Mouse (Mus musculus): ENCODE results near the gene H3f3a. TPM values are rescaled to one million over a fixed set of nuclear protein-coding genes. Genes with fewer than 3 reads are reported as not detected.

H3f3a gene
- total and polyA plus RNA-seq, 3 experiments = 258 to 430 (median 405) TPM

DNA sequence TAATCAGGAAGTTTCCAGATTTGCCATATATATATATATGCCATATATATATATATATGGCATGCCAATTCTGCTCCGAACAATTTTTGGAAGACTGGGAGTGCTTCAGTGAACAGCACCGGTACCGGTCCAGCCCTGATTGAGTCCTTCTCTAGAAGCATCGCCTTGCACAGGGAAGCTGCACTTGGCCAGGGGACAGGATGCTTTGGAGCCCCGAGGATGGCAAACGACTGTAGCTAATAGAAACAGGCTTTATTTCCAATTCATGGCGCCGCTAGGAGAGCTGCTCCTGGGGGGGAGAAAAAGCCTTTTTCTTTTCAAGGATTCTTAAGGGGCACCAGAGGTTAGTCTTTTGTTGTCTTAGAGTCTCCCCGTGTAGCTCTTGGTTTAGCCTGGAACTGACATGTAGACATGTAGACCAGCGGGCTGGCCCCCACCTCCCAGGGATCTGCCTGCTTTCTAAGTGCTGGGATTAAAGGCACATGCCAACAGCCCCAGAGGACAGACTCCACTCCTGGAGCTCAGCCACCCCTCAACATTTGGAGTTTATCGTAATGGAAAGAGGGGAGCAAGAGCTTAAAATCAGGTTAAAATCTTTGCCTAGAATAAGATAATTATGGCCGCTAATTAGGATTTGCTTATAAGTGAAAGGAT is 1.8 kb upstream of the H3f3a start:
- Histone ChIP-seq H3K4me3 (no peak overlapping the region), H3K27ac (no peak overlapping the region), H3K36me3 (ENCODE audit: control insufficient read depth, insufficient read depth, low read length) (peaks cover 12% of the 10 kb centered on the region), H3K27me3 (ENCODE audit: control insufficient read depth, insufficient read depth, low read length) (no peaks in the 10 kb centered on the region), H3K9ac (ENCODE audit: low read depth, low read length) (no peak overlapping the region), H3K4me1 (ENCODE audit: control insufficient read depth, insufficient read depth, low read length) (peaks cover under 1% of the 10 kb centered on the region), H3K79me2 (replicated peaks; ENCODE audit: control insufficient read depth, insufficient read depth, low read length) (peaks cover under 1% of the 10 kb centered on the region)
- 78% methylated on average over 12 of the region's 12 CpGs for WGBS
- intact Hi-C loops (cut with DNase I) = loop anchor here (2.0 kb wide), 1 partner anchor 15 kb away; no protein-coding TSS in a partner anchor
- TF ChIP-seq EP300 (IDR thresholded peaks at IDR 0.05; ENCODE audit: insufficient read depth, low read depth, low read length) (no peak), POLR2A (IDR thresholded peaks at IDR 0.05; ENCODE audit: insufficient read depth, low read depth, low read length) (no peak), CTCF (IDR thresholded peaks at IDR 0.05) (no peak)
- DNase-seq = no peak

DNA sequence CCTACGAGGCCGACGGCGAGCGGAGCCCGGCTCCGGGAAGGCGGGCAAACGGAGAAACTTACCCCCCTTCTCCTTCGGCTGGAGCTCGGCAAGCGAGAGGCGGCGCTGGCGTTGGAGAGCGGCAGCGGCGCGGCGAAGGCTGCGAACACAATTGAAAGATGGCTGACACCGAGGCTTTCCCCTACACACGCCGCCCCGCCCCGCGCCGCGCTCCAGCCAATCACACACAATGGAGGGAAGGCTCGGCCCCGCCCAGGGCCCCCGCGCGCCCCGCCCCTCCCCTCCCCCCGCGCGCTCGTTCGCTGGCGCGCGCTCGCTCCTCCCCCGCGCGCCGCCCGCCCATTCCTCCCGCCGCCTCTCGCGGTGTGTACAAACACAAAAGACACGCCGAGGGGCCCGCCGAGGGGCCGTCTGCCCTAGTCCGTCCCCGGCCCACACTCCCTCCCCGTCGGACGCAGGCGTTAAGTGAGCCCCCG is 296 bp downstream of the H3f3a start:
- Histone ChIP-seq H3K36me3 (ENCODE audit: control insufficient read depth, insufficient read depth, low read length) (peaks cover 28% of the 10 kb centered on the region), H3K27me3 (ENCODE audit: control insufficient read depth, insufficient read depth, low read length) (no peaks in the 10 kb centered on the region), H3K27ac (peak overlapping the region; percentile 98), H3K4me3 (peak overlapping the region; percentile 99), H3K4me1 (ENCODE audit: control insufficient read depth, insufficient read depth, low read length) (peaks cover 5% of the 10 kb centered on the region), H3K79me2 (replicated peaks; ENCODE audit: control insufficient read depth, insufficient read depth, low read length) (peaks cover 6% of the 10 kb centered on the region), H3K9ac (ENCODE audit: low read depth, low read length) (peak overlapping the region; percentile 100)
- TF ChIP-seq CTCF (IDR thresholded peaks at IDR 0.05) (no peak), EP300 (IDR thresholded peaks at IDR 0.05; ENCODE audit: insufficient read depth, low read depth, low read length) (peak; percentile 73), POLR2A (IDR thresholded peaks at IDR 0.05; ENCODE audit: insufficient read depth, low read depth, low read length) (peak; percentile 97)
- WGBS = under 1% methylated on average over 40 of the region's 65 CpGs
- peak; percentile 96 to 97 for DNase-seq
- intact Hi-C loops (cut with DNase I) = loop anchor here (1.0 kb wide), 2 partner anchors 35 to 37 kb away; no protein-coding TSS in a partner anchor

DNA sequence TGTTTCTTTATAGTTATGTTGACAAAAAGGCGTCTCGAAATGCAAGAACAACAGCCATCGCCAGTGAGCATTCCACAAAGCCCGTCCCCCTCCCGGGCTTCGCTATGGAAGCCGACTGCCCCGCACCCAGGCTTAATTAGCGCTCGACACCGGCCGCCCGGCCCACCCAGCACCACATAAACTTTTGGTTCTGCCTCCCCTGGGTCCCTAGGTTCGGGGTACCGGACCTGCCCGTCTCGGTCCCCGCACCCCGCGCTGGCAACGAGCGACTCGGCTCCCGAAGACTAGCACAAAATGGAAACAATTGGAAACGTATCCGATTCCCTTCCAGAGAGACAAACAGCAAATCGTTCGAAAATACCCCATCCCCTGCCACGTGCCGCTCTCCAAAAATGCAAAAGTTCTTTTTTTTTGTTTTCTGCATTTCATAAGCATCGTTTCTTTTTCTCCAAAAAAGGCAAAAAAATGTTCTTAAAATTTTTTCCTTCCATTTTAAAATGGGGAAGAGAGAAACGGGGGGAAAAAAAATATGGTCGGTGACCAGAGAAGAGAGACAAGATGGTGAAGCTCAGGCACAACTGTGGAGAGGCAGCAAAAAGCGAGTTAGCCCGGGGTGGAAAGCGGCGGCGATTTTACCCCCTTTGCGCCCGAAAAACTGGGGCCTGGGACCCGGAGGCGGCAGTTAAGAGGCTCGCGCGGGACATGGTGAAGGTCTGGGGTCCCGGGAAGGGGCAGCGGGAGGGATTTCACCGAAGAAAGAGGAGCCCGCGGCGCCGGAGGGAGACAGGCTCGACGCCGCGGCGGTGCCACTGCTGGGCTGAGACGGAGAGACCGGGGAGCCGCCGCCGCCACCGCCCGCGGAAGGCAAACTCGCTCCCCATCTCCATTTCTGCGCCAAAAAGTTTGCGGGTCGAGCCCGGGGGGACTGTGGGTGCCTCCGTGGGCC is 1.0 kb downstream of the H3f3a start:
- Histone ChIP-seq H3K9ac (ENCODE audit: low read depth, low read length) (peak overlapping the region; percentile 100), H3K4me3 (peak overlapping the region; percentile 99), H3K4me1 (ENCODE audit: control insufficient read depth, insufficient read depth, low read length) (peaks cover 8% of the 10 kb centered on the region), H3K36me3 (ENCODE audit: control insufficient read depth, insufficient read depth, low read length) (peaks cover 33% of the 10 kb centered on the region), H3K79me2 (replicated peaks; ENCODE audit: control insufficient read depth, insufficient read depth, low read length) (peaks cover 7% of the 10 kb centered on the region), H3K27ac (peak overlapping the region; percentile 98), H3K27me3 (ENCODE audit: control insufficient read depth, insufficient read depth, low read length) (no peaks in the 10 kb centered on the region)
- intact Hi-C loops (cut with DNase I) = loop anchor here (1.0 kb wide), 2 partner anchors 34 to 38 kb away; no protein-coding TSS in a partner anchor
- DNase-seq = peak; percentile 77 to 78
- under 1% methylated on average over 71 of the region's 71 CpGs for WGBS
- TF ChIP-seq EP300 (IDR thresholded peaks at IDR 0.05; ENCODE audit: insufficient read depth, low read depth, low read length) (no peak), POLR2A (IDR thresholded peaks at IDR 0.05; ENCODE audit: insufficient read depth, low read depth, low read length) (no peak), CTCF (IDR thresholded peaks at IDR 0.05) (no peak)

DNA sequence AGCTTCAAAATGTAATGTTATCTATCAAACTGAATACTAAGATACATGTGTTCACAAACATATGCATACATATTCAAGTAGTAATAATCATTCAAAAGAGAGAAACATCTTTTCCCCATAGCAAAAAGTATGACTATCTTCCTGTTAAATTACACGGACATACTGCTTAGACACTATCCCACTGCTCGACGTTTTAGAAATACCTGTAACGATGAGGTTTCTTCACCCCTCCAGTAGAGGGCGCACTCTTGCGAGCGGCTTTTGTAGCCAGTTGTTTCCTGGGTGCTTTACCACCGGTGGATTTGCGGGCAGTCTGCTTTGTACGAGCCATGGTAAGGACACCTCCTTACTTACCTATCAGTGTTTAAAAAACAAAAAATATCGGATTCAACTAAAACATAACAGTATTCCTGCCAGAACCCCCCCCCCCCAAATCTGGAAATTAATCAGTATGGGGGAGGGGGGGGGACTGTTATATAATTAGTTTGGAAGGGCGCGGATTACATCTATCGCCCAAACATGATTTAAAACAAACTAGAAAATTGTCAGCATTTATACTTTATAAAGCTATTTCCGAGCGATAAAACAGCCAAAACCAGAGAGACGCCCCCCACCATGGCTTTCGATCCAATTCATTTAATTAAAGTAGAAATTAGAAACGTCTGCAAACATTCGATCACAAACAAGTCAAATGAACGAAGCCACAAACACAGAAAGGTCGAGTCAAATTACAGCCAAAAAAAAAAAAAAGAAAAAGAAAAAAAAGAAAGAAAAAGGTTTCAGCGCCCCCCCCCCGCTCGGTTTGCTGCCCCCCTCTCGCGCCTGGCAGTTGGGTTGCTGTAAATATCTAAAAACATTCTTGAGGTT is 1.9 kb downstream of the H3f3a start:
- H3K27ac ChIP-seq = peak overlapping the region; percentile 98
- H3K4me3 ChIP-seq = peak overlapping the region; percentile 99
- TF ChIP-seq EP300 (IDR thresholded peaks at IDR 0.05; ENCODE audit: insufficient read depth, low read depth, low read length) (no peak), POLR2A (IDR thresholded peaks at IDR 0.05; ENCODE audit: insufficient read depth, low read depth, low read length) (no peak), CTCF (IDR thresholded peaks at IDR 0.05) (peak; percentile 77)
- no peaks in the 10 kb centered on the region for H3K27me3 ChIP-seq (ENCODE audit: control insufficient read depth, insufficient read depth, low read length)
- H3K79me2 ChIP-seq (replicated peaks; ENCODE audit: control insufficient read depth, insufficient read depth, low read length) = peaks cover 10% of the 10 kb centered on the region
- intact Hi-C loops (cut with DNase I) = loop anchor here (1.0 kb wide), 1 partner anchor 44 kb away; no protein-coding TSS in a partner anchor
- no peak for DNase-seq
- H3K4me1 ChIP-seq (ENCODE audit: control insufficient read depth, insufficient read depth, low read length) = peaks cover 10% of the 10 kb centered on the region
- peaks cover 41% of the 10 kb centered on the region for H3K36me3 ChIP-seq (ENCODE audit: control insufficient read depth, insufficient read depth, low read length)
- WGBS = under 1% methylated on average over 27 of the region's 27 CpGs
- H3K9ac ChIP-seq (ENCODE audit: low read depth, low read length) = peak overlapping the region; percentile 100

DNA sequence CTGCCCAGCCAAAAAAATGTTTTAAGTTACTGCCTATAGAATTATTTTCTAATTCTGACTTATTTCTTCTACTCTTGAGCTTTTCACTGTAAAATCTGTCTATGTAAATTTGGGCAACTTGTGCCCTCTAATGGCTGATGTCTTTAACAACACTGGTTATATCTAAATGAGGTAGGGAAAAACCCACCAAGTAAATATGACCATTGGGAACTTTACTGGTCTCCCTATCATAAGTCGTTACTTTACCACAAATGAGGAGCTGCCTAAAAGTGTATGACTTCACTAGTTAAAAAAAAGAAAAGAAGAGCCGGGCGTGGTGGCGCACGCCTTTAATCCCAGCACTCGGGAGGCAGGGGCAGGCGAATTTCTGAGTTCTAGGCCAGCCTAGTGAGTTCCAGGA is 2.8 kb downstream of the H3f3a start:
- peak; percentile 64 for TF ChIP-seq CTCF (IDR thresholded peaks at IDR 0.05)
- no peak for TF ChIP-seq POLR2A (IDR thresholded peaks at IDR 0.05; ENCODE audit: insufficient read depth, low read depth, low read length)
- no peak for TF ChIP-seq EP300 (IDR thresholded peaks at IDR 0.05; ENCODE audit: insufficient read depth, low read depth, low read length)
- no peaks in the 10 kb centered on the region for H3K27me3 ChIP-seq (ENCODE audit: control insufficient read depth, insufficient read depth, low read length)
- no peak overlapping the region for H3K9ac ChIP-seq (ENCODE audit: low read depth, low read length)
- DNase-seq = no peak
- H3K36me3 ChIP-seq (ENCODE audit: control insufficient read depth, insufficient read depth, low read length) = peaks cover 50% of the 10 kb centered on the region
- intact Hi-C loops (cut with DNase I) = loop anchor here (1.0 kb wide), 1 partner anchor 43 kb away; no protein-coding TSS in a partner anchor
- peaks cover 10% of the 10 kb centered on the region for H3K4me1 ChIP-seq (ENCODE audit: control insufficient read depth, insufficient read depth, low read length)
- peaks cover 11% of the 10 kb centered on the region for H3K79me2 ChIP-seq (replicated peaks; ENCODE audit: control insufficient read depth, insufficient read depth, low read length)
- no peak overlapping the region for H3K27ac ChIP-seq
- 46% methylated on average over 7 of the region's 7 CpGs for WGBS
- H3K4me3 ChIP-seq = peak overlapping the region; percentile 99
